Comparison of ENCODE assay signal across 8 mouse cellular contexts in the genomic region with DNA sequence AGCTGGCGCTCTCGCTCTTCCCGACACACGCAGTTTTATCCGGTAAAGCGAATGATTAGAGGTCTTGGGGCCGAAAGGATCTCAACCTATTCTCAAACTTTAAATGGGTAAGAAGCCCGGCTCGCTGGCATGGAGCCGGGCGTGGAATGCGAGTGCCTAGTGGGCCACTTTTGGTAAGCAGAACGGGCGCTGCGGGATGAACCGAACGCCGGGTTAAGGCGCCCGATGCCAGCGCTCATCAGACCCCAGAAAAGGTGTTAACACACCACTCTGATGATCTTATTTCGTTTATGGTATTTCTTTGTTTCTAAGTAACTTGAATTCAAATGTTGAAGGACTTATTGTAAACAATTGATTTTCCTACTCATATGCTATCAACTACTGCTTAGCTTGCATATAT.
A peak's percentile ranks its signal among the peaks of the same experiment; 100 is the strongest.
DNase-seq lines count a peak whose midpoint lies in the region; ATAC-seq lines count a peak whose summit lies in the region.
"Not testable (repeated sequence)": the region's sequence is repeated elsewhere in the genome, so short reads cannot be mapped to it uniquely, and the experiment has no call there.

No protein-coding gene starts in this region.

- WGBS in hindbrain, embryonic 11.5 days: 86% methylated on average over 22 of the region's 22 CpGs
- 92% methylated on average over 22 of the region's 22 CpGs for WGBS in midbrain, embryonic 14.5 days

- not testable (repeated sequence) for H3K27ac ChIP-seq in hindbrain, embryonic 11.5 days (ENCODE audit: low read depth, low read length); midbrain, embryonic 14.5 days (replicated peaks; ENCODE audit: low read depth, low read length)

- not testable (repeated sequence) for H3K9ac ChIP-seq in hindbrain, embryonic 11.5 days (ENCODE audit: low read depth, low read length); midbrain, embryonic 14.5 days (replicated peaks; ENCODE audit: low read length)

- not testable (repeated sequence) for H3K27me3 ChIP-seq in hindbrain, embryonic 11.5 days (ENCODE audit: control insufficient read depth, insufficient read depth, low read length); midbrain, embryonic 14.5 days (ENCODE audit: control insufficient read depth, insufficient read depth, low read length)

- intact Hi-C loops in left cerebral cortex, postnatal 36 days (cut with DNase I): not testable (repeated sequence)

- peak; percentile 54 for DNase-seq in NIH3T3 (ENCODE audit: low read depth)
- DNase-seq in c-Kit-positive CD71-positive TER-119-positive erythroid progenitor cells, embryonic 14.5 days (ENCODE audit: low spot score): peak; percentile 66
- DNase-seq in forelimb bud, embryonic 11.5 days (ENCODE audit: low read depth, low spot score): peak; percentile 89
- DNase-seq in hindbrain, embryonic 11.5 days (ENCODE audit: low spot score): peak; percentile 75
- peak; percentile 27 to 52 for DNase-seq in left cerebral cortex, postnatal 36 days (ENCODE audit: low spot score in 2 of 2)
- peak; percentile 21 for DNase-seq in midbrain, embryonic 14.5 days
- DNase-seq in spleen, postnatal 10 days (ENCODE audit: low spot score in 2 of 2): peak; percentile 53 to 64
- DNase-seq in urinary bladder, postnatal 36 days (ENCODE audit: low spot score in 2 of 2): peak; percentile 33 to 51

- not testable (repeated sequence) for ATAC-seq in hindbrain, embryonic 11.5 days (ENCODE audit: low FRiP score); midbrain, embryonic 14.5 days (ENCODE audit: low FRiP score, low TSS enrichment)

- not testable (repeated sequence) for H3K4me3 ChIP-seq in hindbrain, embryonic 11.5 days (ENCODE audit: low read depth, low read length); midbrain, embryonic 14.5 days (replicated peaks; ENCODE audit: low read depth, low read length)

- H3K9me3 ChIP-seq in hindbrain, embryonic 11.5 days (ENCODE audit: control insufficient read depth, low read length); midbrain, embryonic 14.5 days (ENCODE audit: control insufficient read depth, low read length): not testable (repeated sequence)

- not testable (repeated sequence) for H3K4me2 ChIP-seq in hindbrain, embryonic 11.5 days (replicated peaks; ENCODE audit: low read depth, low read length); midbrain, embryonic 14.5 days (ENCODE audit: low read length)

- not testable (repeated sequence) for H3K36me3 ChIP-seq in hindbrain, embryonic 11.5 days (ENCODE audit: control insufficient read depth, insufficient read depth, low read length); midbrain, embryonic 14.5 days (ENCODE audit: control insufficient read depth, insufficient read depth, low read length)

- not testable (repeated sequence) for H3K4me1 ChIP-seq in hindbrain, embryonic 11.5 days (replicated peaks; ENCODE audit: control insufficient read depth, insufficient read depth, low read length); midbrain, embryonic 14.5 days (ENCODE audit: control insufficient read depth, insufficient read depth, low read length)

Comparison
In these comparisons a context has a peak if more than half of its experiments do, and no peak if none do; other contexts are left out.
1. DNase-seq: peak in every context shown above with its lines; median percentile 89 in forelimb bud, embryonic 11.5 days; 75 in hindbrain, embryonic 11.5 days; 66 in c-Kit-positive CD71-positive TER-119-positive erythroid progenitor cells, embryonic 14.5 days; 58 in spleen, postnatal 10 days; 54 in NIH3T3; 42 in urinary bladder, postnatal 36 days; 40 in left cerebral cortex, postnatal 36 days; 21 in midbrain, embryonic 14.5 days.